Mouse (Mus musculus): ENCODE data around the gene Fam72a.

GRCm38 (mm10) chr1:131580389-131580788 is 52.7 kb downstream of the Fam72a start:
- TF ChIP-seq EP300 (IDR thresholded peaks at IDR 0.05; ENCODE audit: low read depth) (no peak), CTCF (IDR thresholded peaks at IDR 0.05; ENCODE audit: low read depth) (no peak)
